Mouse (Mus musculus) ES-Bruce4 (cell line): ENCODE data around the gene Gm20532.

ENCODE experiments used
- CTCF ChIP-seq: IDR thresholded peaks from one replicate; pipeline ENCODE4 v1.8.1; 2011; ENCODE audit warnings: low read depth, low read length
- EP300 ChIP-seq: IDR thresholded peaks from 2 replicates; pipeline ENCODE4 v1.6.1; 2011; ENCODE audit warnings: low read depth, low read length; ENCODE audit not compliant: insufficient read depth
- POLR2A ChIP-seq: IDR thresholded peaks from one replicate; pipeline ENCODE4 v1.8.1; 2011; ENCODE audit warnings: low read length; ENCODE audit not compliant: insufficient read depth

DNA sequence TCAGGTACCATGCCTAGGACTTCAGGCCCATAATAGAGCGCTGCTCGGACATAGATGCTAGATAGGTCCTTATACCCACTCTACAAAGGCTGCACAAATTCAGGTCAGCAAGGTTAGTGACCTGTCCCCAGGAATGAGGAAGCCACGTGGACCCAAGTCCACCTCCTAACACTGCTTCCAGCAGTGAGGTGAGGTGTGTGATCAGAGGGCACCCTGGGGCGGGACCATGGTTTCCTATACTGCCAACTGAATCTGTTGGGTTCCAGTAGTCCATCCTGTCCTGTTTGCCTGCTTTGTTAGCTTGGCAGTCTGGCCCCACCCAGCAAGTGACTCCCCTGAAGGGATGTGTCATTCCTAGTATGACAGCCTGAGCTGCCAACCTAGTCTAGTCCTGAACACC is 13.5 kb downstream of the Gm20532 start:
- TF ChIP-seq EP300, result no peak
- TF ChIP-seq POLR2A, result no peak
- no peak for TF ChIP-seq CTCF
